Mouse (Mus musculus): Measurements from ENCODE around the gene Hsf2bp. TPM values are rescaled to one million over a fixed set of nuclear protein-coding genes. Genes with fewer than 3 reads are reported as not detected.

Hsf2bp gene
- polyA plus RNA-seq, 1 experiment from 2014 or later: 0.95 TPM

DNA sequence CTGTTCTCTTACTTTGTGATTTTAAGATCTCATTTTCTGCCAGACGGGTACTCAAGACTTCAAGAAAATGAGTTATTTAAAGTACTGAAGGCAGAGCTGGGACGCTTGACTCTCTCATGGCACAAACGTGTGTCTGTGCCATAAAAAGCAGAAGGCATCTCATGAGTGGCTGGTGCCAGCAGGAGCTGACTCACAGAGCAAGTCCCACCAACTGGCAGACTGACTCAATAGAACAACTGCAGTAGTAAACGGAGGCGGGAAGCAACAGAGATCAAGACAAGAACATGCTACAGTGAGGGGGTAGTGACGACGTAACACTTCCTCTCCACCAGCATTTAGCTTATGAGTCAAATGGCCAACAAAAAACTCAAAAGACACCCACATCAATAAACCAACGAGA lies 13.1 kb downstream of the Hsf2bp start:
- no peak overlapping the region for H3K4me2 ChIP-seq (replicated peaks; ENCODE audit: low read depth, low read length)
- peaks cover 5% of the 10 kb centered on the region; the same call in 1 of the 2 replicates for H3K4me1 ChIP-seq (ENCODE audit: control insufficient read depth, insufficient read depth, low read length)
- H3K27me3 ChIP-seq (ENCODE audit: control insufficient read depth, insufficient read depth, low read length): no peaks in the 10 kb centered on the region
- ATAC-seq (ENCODE audit: low FRiP score, low TSS enrichment): no peak
- no peak overlapping the region for H3K9ac ChIP-seq (ENCODE audit: low read depth, low read length)
- WGBS: 57% methylated on average over 8 of the region's 8 CpGs
- H3K36me3 ChIP-seq (ENCODE audit: control insufficient read depth, insufficient read depth, low read length): no peaks in the 10 kb centered on the region
- no peak overlapping the region for H3K27ac ChIP-seq (ENCODE audit: low read depth, low read length)
- H3K9me3 ChIP-seq (ENCODE audit: control insufficient read depth, low read length): no peaks in the 10 kb centered on the region
- H3K4me3 ChIP-seq (ENCODE audit: low read length): no peak overlapping the region

DNA sequence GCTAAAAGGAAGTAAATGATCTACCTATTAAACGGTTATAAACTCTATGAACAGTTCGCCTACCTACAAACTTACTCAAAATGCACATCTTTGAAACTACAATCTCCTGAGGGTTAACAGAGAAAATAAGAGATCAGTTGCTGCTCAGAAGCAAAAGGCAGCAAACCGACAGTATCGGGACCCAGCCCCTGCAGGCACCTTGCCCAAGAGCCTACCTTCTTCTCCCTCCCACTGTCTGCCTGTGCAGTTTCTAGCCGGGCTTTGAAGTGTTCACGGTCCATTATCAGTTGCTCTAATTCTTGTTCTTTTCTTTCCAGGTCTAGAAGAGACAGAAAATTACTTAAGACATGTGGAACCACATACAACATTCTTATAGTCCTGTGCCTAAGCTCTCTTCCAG lies 13.6 kb downstream of the Hsf2bp start:
- Histone ChIP-seq H3K9ac (ENCODE audit: low read depth, low read length) (no peak overlapping the region), H3K27ac (ENCODE audit: low read depth, low read length) (no peak overlapping the region)
- ATAC-seq (ENCODE audit: low FRiP score, low TSS enrichment): no peak

DNA sequence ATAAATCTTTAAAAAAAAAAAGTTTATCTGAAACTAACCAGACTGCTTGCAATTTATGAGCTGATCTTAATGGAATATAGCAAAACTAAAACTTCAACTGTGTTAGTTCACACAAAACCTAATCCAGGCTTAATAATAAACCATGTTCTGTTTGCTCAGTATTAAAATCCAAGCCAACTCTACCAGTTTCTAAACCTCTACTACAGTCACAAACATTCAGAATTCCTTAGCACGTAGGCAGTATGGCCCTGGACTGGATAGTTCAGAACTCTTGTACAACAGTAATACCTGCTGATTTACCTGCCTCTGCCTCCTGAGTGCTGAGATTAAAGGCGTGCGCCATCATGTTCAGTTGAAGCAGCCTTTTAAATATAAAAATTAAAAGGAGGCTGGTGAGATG lies 14.2 kb downstream of the Hsf2bp start:
- no peak for ATAC-seq (ENCODE audit: low FRiP score, low TSS enrichment)
- Histone ChIP-seq H3K27me3 (ENCODE audit: control insufficient read depth, insufficient read depth, low read length) (no peaks in the 10 kb centered on the region), H3K9ac (ENCODE audit: low read depth, low read length) (no peak overlapping the region), H3K4me3 (ENCODE audit: low read length) (no peak overlapping the region), H3K4me1 (ENCODE audit: control insufficient read depth, insufficient read depth, low read length) (peaks cover 5% of the 10 kb centered on the region; the same call in 1 of the 2 replicates), H3K9me3 (ENCODE audit: control insufficient read depth, low read length) (no peaks in the 10 kb centered on the region), H3K27ac (ENCODE audit: low read depth, low read length) (no peak overlapping the region), H3K36me3 (ENCODE audit: control insufficient read depth, insufficient read depth, low read length) (no peaks in the 10 kb centered on the region), H3K4me2 (replicated peaks; ENCODE audit: low read depth, low read length) (no peak overlapping the region)
- WGBS: 87% methylated on average over 3 of the region's 3 CpGs

More for the DNA sequence above, 13.6 kb downstream of the Hsf2bp start:
- Histone ChIP-seq H3K4me3 (ENCODE audit: low read length) (no peak overlapping the region), H3K4me2 (replicated peaks; ENCODE audit: low read depth, low read length) (no peak overlapping the region), H3K9me3 (ENCODE audit: control insufficient read depth, low read length) (no peaks in the 10 kb centered on the region), H3K27me3 (ENCODE audit: control insufficient read depth, insufficient read depth, low read length) (no peaks in the 10 kb centered on the region), H3K36me3 (ENCODE audit: control insufficient read depth, insufficient read depth, low read length) (no peaks in the 10 kb centered on the region), H3K4me1 (ENCODE audit: control insufficient read depth, insufficient read depth, low read length) (peaks cover 5% of the 10 kb centered on the region; the same call in 1 of the 2 replicates)
- 60% methylated on average over 6 of the region's 6 CpGs for WGBS

DNA sequence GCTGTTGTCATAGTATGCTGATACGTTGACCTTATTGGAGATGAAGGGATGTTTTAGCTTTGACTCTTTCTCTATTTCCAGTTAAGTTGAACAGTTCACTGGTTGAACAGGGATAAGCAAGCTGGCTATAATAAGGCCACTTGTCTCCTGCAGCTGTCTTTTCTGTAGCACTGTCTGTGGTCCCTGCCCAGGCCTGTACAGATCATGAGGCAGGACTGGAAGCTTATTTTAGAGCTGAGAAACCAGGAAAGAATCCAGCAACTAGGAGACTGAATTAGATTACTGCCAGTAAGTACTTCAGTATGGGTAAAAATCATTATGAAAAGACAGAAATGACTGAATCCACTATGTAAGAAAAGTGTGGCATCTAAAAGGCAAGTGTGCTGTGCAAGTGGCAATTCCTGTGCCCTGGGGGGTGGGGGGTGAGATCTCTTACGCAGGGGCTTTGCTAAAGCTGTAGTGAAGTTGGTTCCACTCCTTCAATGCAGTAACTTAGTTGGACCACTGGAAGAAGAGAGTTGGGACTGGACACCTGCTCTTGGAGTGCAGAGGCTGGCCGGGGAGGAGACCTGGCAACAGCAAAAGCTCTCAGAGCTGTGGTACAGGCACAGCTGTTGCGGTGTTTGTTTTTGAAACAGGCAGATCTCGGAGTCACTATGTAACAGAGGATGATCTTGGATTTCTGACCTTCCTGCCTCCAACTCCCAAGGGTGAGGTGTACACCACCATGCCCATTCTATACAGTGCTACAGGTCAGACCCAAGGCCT lies 17.8 kb downstream of the Hsf2bp start:
- Histone ChIP-seq H3K36me3 (ENCODE audit: control insufficient read depth, insufficient read depth, low read length) (no peaks in the 10 kb centered on the region), H3K27ac (ENCODE audit: low read depth, low read length) (no peak overlapping the region), H3K27me3 (ENCODE audit: control insufficient read depth, insufficient read depth, low read length) (no peaks in the 10 kb centered on the region), H3K4me3 (ENCODE audit: low read length) (no peak overlapping the region), H3K4me2 (replicated peaks; ENCODE audit: low read depth, low read length) (no peak overlapping the region), H3K9me3 (ENCODE audit: control insufficient read depth, low read length) (no peaks in the 10 kb centered on the region), H3K9ac (ENCODE audit: low read depth, low read length) (no peak overlapping the region), H3K4me1 (ENCODE audit: control insufficient read depth, insufficient read depth, low read length) (0 out of 2 replicates have a peak, but pooled peaks cover 3% of the 10 kb centered on the region)
- 82% methylated on average over 5 of the region's 5 CpGs for WGBS
- no peak for ATAC-seq (ENCODE audit: low FRiP score, low TSS enrichment)

DNA sequence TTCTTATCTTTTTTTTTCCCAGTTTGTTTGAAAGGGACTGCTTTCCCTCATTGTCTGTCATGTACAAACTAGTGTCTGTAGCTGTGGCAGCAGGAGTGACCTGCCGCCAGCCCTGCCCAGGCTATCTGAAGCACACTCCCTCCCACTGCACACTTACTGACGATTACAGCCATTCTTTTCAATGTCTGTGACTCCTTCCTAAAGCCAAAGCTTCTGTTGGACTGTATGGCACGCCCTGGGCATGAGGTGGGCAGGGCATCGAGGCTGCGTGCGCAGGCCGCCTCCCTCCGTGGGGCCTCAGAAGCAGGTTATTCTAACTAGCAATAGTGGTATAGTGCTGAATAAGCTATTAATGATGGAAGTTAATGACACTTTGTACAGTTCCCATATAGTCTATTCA lies 19.7 kb downstream of the Hsf2bp start:
- H3K4me1 ChIP-seq (ENCODE audit: control insufficient read depth, insufficient read depth, low read length): 0 out of 2 replicates have a peak, but pooled peaks cover 3% of the 10 kb centered on the region
- no peak overlapping the region for H3K27ac ChIP-seq (ENCODE audit: low read depth, low read length)
- H3K27me3 ChIP-seq (ENCODE audit: control insufficient read depth, insufficient read depth, low read length): no peaks in the 10 kb centered on the region
- no peak overlapping the region for H3K4me2 ChIP-seq (replicated peaks; ENCODE audit: low read depth, low read length)
- H3K9me3 ChIP-seq (ENCODE audit: control insufficient read depth, low read length): no peaks in the 10 kb centered on the region
- H3K9ac ChIP-seq (ENCODE audit: low read depth, low read length): no peak overlapping the region
- ATAC-seq (ENCODE audit: low FRiP score, low TSS enrichment): no peak
- no peaks in the 10 kb centered on the region for H3K36me3 ChIP-seq (ENCODE audit: control insufficient read depth, insufficient read depth, low read length)
- 88% methylated on average over 8 of the region's 8 CpGs for WGBS
- H3K4me3 ChIP-seq (ENCODE audit: low read length): no peak overlapping the region

DNA sequence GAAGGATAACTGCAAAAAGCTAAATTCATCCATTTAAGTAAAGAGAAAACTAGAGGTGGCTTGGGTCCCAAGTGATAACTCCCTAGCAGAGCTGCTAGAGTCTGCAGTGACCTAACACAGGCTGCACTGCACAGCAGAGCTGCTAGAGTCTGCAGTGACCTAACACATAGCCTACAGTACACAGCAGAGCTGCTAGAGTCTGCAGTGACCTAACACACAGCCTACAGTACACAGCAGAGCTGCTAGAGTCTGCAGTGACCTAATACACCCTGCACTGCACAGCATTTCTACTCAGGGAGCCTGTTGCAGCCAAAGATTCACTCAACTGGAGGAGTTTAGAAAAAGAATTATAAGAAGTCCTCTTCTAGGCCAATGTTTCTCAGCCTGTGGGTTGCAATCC lies 22.5 kb downstream of the Hsf2bp start:
- no peak overlapping the region for H3K4me3 ChIP-seq (ENCODE audit: low read length)

DNA sequence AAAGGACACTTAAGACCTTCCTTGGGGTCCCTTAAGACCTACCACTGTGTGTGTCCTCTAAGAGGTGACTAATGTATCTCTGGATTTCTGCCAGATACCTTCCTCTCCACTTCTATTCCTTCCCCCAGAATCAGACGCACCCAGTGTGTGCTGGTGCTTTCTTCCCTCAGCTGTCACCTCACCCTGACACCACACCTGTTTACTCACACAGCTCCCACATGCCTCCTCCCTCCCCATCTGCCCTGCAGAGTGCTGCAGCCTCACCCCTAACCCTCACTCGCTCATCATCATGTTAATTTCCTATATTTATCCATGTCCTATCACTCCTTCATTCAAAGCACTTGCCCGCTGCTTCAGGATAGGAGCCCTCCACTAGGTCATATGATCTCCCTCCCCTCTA lies 23.9 kb downstream of the Hsf2bp start:
- no peaks in the 10 kb centered on the region for H3K9me3 ChIP-seq (ENCODE audit: control insufficient read depth, low read length)
- 38% methylated on average over 3 of the region's 3 CpGs for WGBS
- H3K27me3 ChIP-seq (ENCODE audit: control insufficient read depth, insufficient read depth, low read length): no peaks in the 10 kb centered on the region
- no peak overlapping the region for H3K27ac ChIP-seq (ENCODE audit: low read depth, low read length)
- 0 out of 2 replicates have a peak, but pooled peaks cover 3% of the 10 kb centered on the region for H3K4me1 ChIP-seq (ENCODE audit: control insufficient read depth, insufficient read depth, low read length)
- H3K4me3 ChIP-seq (ENCODE audit: low read length): no peak overlapping the region
- H3K4me2 ChIP-seq (replicated peaks; ENCODE audit: low read depth, low read length): no peak overlapping the region
- H3K36me3 ChIP-seq (ENCODE audit: control insufficient read depth, insufficient read depth, low read length): no peaks in the 10 kb centered on the region
- H3K9ac ChIP-seq (ENCODE audit: low read depth, low read length): no peak overlapping the region
- ATAC-seq (ENCODE audit: low FRiP score, low TSS enrichment): no peak

More for the DNA sequence above, 22.5 kb downstream of the Hsf2bp start:
- Histone ChIP-seq H3K4me2 (replicated peaks; ENCODE audit: low read depth, low read length) (no peak overlapping the region), H3K4me1 (ENCODE audit: control insufficient read depth, insufficient read depth, low read length) (0 out of 2 replicates have a peak, but pooled peaks cover 3% of the 10 kb centered on the region), H3K27ac (ENCODE audit: low read depth, low read length) (no peak overlapping the region), H3K36me3 (ENCODE audit: control insufficient read depth, insufficient read depth, low read length) (no peaks in the 10 kb centered on the region), H3K27me3 (ENCODE audit: control insufficient read depth, insufficient read depth, low read length) (no peaks in the 10 kb centered on the region), H3K9me3 (ENCODE audit: control insufficient read depth, low read length) (no peaks in the 10 kb centered on the region), H3K9ac (ENCODE audit: low read depth, low read length) (no peak overlapping the region)
- ATAC-seq (ENCODE audit: low FRiP score, low TSS enrichment): no peak

DNA sequence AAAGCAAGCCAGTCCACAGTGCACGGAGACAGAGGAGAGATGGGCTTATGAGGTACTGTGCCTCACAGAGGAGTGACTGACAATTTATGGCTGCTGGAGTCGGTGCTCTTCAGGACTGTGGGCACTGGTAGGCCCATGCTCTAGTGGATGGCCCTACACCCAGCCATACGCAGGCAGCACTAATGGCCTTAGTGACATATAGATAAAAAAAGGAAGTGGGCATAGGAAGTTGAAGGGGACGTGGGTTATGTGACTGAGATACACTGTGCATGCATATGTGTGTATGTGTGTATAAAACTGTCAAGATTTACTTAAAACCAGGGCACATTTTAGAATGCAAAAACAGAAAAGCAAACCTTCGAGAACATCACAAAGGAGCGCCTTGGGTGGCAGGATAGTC lies 24.5 kb downstream of the Hsf2bp start:
- Histone ChIP-seq H3K36me3 (ENCODE audit: control insufficient read depth, insufficient read depth, low read length) (no peaks in the 10 kb centered on the region), H3K9ac (ENCODE audit: low read depth, low read length) (no peak overlapping the region), H3K27ac (ENCODE audit: low read depth, low read length) (no peak overlapping the region), H3K27me3 (ENCODE audit: control insufficient read depth, insufficient read depth, low read length) (no peaks in the 10 kb centered on the region), H3K4me3 (ENCODE audit: low read length) (no peak overlapping the region), H3K4me2 (replicated peaks; ENCODE audit: low read depth, low read length) (no peak overlapping the region), H3K9me3 (ENCODE audit: control insufficient read depth, low read length) (no peaks in the 10 kb centered on the region), H3K4me1 (ENCODE audit: control insufficient read depth, insufficient read depth, low read length) (0 out of 2 replicates have a peak, but pooled peaks cover 3% of the 10 kb centered on the region)
- ATAC-seq (ENCODE audit: low FRiP score, low TSS enrichment): no peak
- 66% methylated on average over 6 of the region's 6 CpGs for WGBS

DNA sequence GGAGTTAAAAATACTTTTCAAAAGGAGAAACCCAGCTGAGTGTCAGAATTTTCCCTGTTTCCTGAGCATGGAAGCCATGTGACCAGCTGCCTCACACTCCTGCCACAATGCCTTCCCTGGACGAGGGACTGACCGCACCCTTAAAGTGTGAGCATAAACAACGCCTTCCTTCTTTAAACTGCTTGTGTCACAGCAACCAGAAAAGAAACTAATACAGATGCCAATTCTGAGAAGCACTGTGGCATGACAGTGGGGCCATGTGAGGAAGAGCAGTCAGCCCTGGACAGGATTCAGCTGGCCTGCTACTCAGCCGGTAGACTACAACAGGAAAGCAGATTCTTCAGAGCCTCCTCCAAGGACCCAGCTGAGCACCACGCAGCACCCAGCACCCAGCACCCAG lies 29.3 kb downstream of the Hsf2bp start:
- Histone ChIP-seq H3K27ac (ENCODE audit: low read depth, low read length) (no peak overlapping the region), H3K4me2 (replicated peaks; ENCODE audit: low read depth, low read length) (no peak overlapping the region), H3K4me3 (ENCODE audit: low read length) (no peak overlapping the region), H3K9me3 (ENCODE audit: control insufficient read depth, low read length) (peaks cover 3% of the 10 kb centered on the region; the same call in 1 of the 2 replicates), H3K36me3 (ENCODE audit: control insufficient read depth, insufficient read depth, low read length) (no peaks in the 10 kb centered on the region), H3K9ac (ENCODE audit: low read depth, low read length) (no peak overlapping the region), H3K27me3 (ENCODE audit: control insufficient read depth, insufficient read depth, low read length) (no peaks in the 10 kb centered on the region), H3K4me1 (ENCODE audit: control insufficient read depth, insufficient read depth, low read length) (no peaks in the 10 kb centered on the region)
- 57% methylated on average over 5 of the region's 5 CpGs for WGBS
- no peak for ATAC-seq (ENCODE audit: low FRiP score, low TSS enrichment)
